Mouse (Mus musculus) ovary, postnatal 36 days (tissue): ENCODE data around the gene Myo16.

ENCODE experiments used
- DNase-seq: peaks from one replicate; pipeline ENCODE4 v3.0.0; 2022; ENCODE audit warnings: low spot score, mixed read lengths

Gene Myo16

GRCm38 (mm10) chr8:10175976-10176375 lies 22.3 kb downstream of the Myo16 start:
- no peak for DNase-seq

- no peak for DNase-seq
Measured at GRCm38 (mm10) chr8:10177131-10177530, 23.4 kb downstream of the Myo16 start.

GRCm38 (mm10) chr8:10178986-10179385 lies 25.3 kb downstream of the Myo16 start:
- DNase-seq: no peak

GRCm38 (mm10) chr8:10190607-10191006 lies 36.9 kb downstream of the Myo16 start:
- no peak for DNase-seq

GRCm38 (mm10) chr8:10198164-10198563 lies 44.5 kb downstream of the Myo16 start:
- no peak for DNase-seq

- no peak for DNase-seq
Measured at GRCm38 (mm10) chr8:10199301-10199700, 45.6 kb downstream of the Myo16 start.

GRCm38 (mm10) chr8:10200042-10200441 lies 46.3 kb downstream of the Myo16 start:
- DNase-seq: no peak

GRCm38 (mm10) chr8:10215023-10215422 lies 61.3 kb downstream of the Myo16 start:
- no peak for DNase-seq

- DNase-seq: no peak
Measured at GRCm38 (mm10) chr8:10219761-10220276, 66.1 kb downstream of the Myo16 start.

- no peak for DNase-seq
Measured at GRCm38 (mm10) chr8:10222770-10223169, 69.1 kb downstream of the Myo16 start.

GRCm38 (mm10) chr8:10223528-10224194 lies 70.0 kb downstream of the Myo16 start:
- DNase-seq: no peak

GRCm38 (mm10) chr8:10224305-10224971 lies 70.7 kb downstream of the Myo16 start:
- DNase-seq: no peak

GRCm38 (mm10) chr8:10225018-10225417 lies 71.3 kb downstream of the Myo16 start:
- no peak for DNase-seq

GRCm38 (mm10) chr8:10230746-10231369 lies 77.1 kb downstream of the Myo16 start:
- DNase-seq: no peak

- DNase-seq: no peak
Measured at GRCm38 (mm10) chr8:10234516-10234915, 80.8 kb downstream of the Myo16 start.

GRCm38 (mm10) chr8:10243344-10243743 lies 89.6 kb downstream of the Myo16 start:
- DNase-seq: no peak

- no peak for DNase-seq
Measured at GRCm38 (mm10) chr8:10249156-10249555, 95.4 kb downstream of the Myo16 start.

- DNase-seq: no peak
Measured at GRCm38 (mm10) chr8:10255741-10256140, 102.0 kb downstream of the Myo16 start.

- DNase-seq: no peak
Measured at GRCm38 (mm10) chr8:10256563-10256962, 102.9 kb downstream of the Myo16 start.

- DNase-seq: no peak
Measured at GRCm38 (mm10) chr8:10270094-10270493, 116.4 kb downstream of the Myo16 start.

- no peak for DNase-seq
Measured at GRCm38 (mm10) chr8:10292600-10292999, 138.9 kb downstream of the Myo16 start.

- DNase-seq: no peak
Measured at GRCm38 (mm10) chr8:10300797-10301196, 147.1 kb downstream of the Myo16 start.

- no peak for DNase-seq
Measured at GRCm38 (mm10) chr8:10303061-10303460, 149.3 kb downstream of the Myo16 start.
